Mouse (Mus musculus): ENCODE measurements around the gene Kif26a. TPM values are rescaled to one million over a fixed set of nuclear protein-coding genes. Genes with fewer than 3 reads are reported as not detected.

Gene Kif26a
- polyA plus RNA-seq, 1 experiment from 2014 or later: 2.2 TPM

- Histone ChIP-seq H3K27ac (ENCODE audit: low read depth, low read length) (no peak overlapping the region), H3K36me3 (ENCODE audit: control insufficient read depth, insufficient read depth, low read length) (peaks cover 5% of the 10 kb centered on the region; the same call in 1 of the 2 replicates), H3K27me3 (ENCODE audit: control insufficient read depth, insufficient read depth, low read length) (peaks cover 3% of the 10 kb centered on the region; the same call in 1 of the 2 replicates), H3K4me3 (ENCODE audit: low read length) (no peak overlapping the region), H3K9ac (ENCODE audit: low read depth, low read length) (no peak overlapping the region), H3K9me3 (ENCODE audit: control insufficient read depth, low read length) (no peaks in the 10 kb centered on the region), H3K4me1 (ENCODE audit: control insufficient read depth, insufficient read depth, low read length) (peaks cover 12% of the 10 kb centered on the region), H3K4me2 (replicated peaks; ENCODE audit: low read depth, low read length) (no peak overlapping the region)
- no peak for ATAC-seq (ENCODE audit: low FRiP score, low TSS enrichment)
- WGBS: 67% methylated on average over 5 of the region's 5 CpGs
These were observed 23.2 kb downstream of the Kif26a start for GRCm38 (mm10) chr12:112169240-112169639.

- no peak for ATAC-seq (ENCODE audit: low FRiP score, low TSS enrichment)
- Histone ChIP-seq H3K9ac (ENCODE audit: low read depth, low read length) (no peak overlapping the region), H3K4me2 (replicated peaks; ENCODE audit: low read depth, low read length) (no peak overlapping the region), H3K27me3 (ENCODE audit: control insufficient read depth, insufficient read depth, low read length) (peaks cover 3% of the 10 kb centered on the region; the same call in 1 of the 2 replicates), H3K27ac (ENCODE audit: low read depth, low read length) (no peak overlapping the region), H3K4me3 (ENCODE audit: low read length) (no peak overlapping the region), H3K4me1 (ENCODE audit: control insufficient read depth, insufficient read depth, low read length) (peaks cover 10% of the 10 kb centered on the region; the same call in 1 of the 2 replicates), H3K9me3 (ENCODE audit: control insufficient read depth, low read length) (no peaks in the 10 kb centered on the region), H3K36me3 (ENCODE audit: control insufficient read depth, insufficient read depth, low read length) (peaks cover 12% of the 10 kb centered on the region)
- 43% methylated on average over 20 of the region's 20 CpGs for WGBS
These were observed 24.9 kb downstream of the Kif26a start for GRCm38 (mm10) chr12:112170671-112171574.

- Histone ChIP-seq H3K27ac (ENCODE audit: low read depth, low read length) (no peak overlapping the region), H3K36me3 (ENCODE audit: control insufficient read depth, insufficient read depth, low read length) (peaks cover 16% of the 10 kb centered on the region), H3K4me3 (ENCODE audit: low read length) (no peak overlapping the region), H3K4me1 (ENCODE audit: control insufficient read depth, insufficient read depth, low read length) (peaks cover 10% of the 10 kb centered on the region; the same call in 1 of the 2 replicates), H3K9ac (ENCODE audit: low read depth, low read length) (no peak overlapping the region), H3K4me2 (replicated peaks; ENCODE audit: low read depth, low read length) (no peak overlapping the region), H3K27me3 (ENCODE audit: control insufficient read depth, insufficient read depth, low read length) (peaks cover 3% of the 10 kb centered on the region; the same call in 1 of the 2 replicates), H3K9me3 (ENCODE audit: control insufficient read depth, low read length) (no peaks in the 10 kb centered on the region)
- no peak for ATAC-seq (ENCODE audit: low FRiP score, low TSS enrichment)
- 77% methylated on average over 1 of the region's 1 CpGs for WGBS
These were observed 25.6 kb downstream of the Kif26a start for GRCm38 (mm10) chr12:112171657-112172056.

- no peak for ATAC-seq (ENCODE audit: low FRiP score, low TSS enrichment)
- Histone ChIP-seq H3K36me3 (ENCODE audit: control insufficient read depth, insufficient read depth, low read length) (peaks cover 19% of the 10 kb centered on the region), H3K4me2 (replicated peaks; ENCODE audit: low read depth, low read length) (no peak overlapping the region), H3K9ac (ENCODE audit: low read depth, low read length) (no peak overlapping the region), H3K4me3 (ENCODE audit: low read length) (no peak overlapping the region), H3K4me1 (ENCODE audit: control insufficient read depth, insufficient read depth, low read length) (peaks cover 10% of the 10 kb centered on the region; the same call in 1 of the 2 replicates), H3K27ac (ENCODE audit: low read depth, low read length) (no peak overlapping the region), H3K9me3 (ENCODE audit: control insufficient read depth, low read length) (no peaks in the 10 kb centered on the region), H3K27me3 (ENCODE audit: control insufficient read depth, insufficient read depth, low read length) (peaks cover 3% of the 10 kb centered on the region; the same call in 1 of the 2 replicates)
- WGBS: 55% methylated on average over 8 of the region's 8 CpGs
These were observed 26.2 kb downstream of the Kif26a start for GRCm38 (mm10) chr12:112172214-112172613.

- Histone ChIP-seq H3K9me3 (ENCODE audit: control insufficient read depth, low read length) (no peaks in the 10 kb centered on the region), H3K4me3 (ENCODE audit: low read length) (no peak overlapping the region), H3K4me2 (replicated peaks; ENCODE audit: low read depth, low read length) (no peak overlapping the region), H3K27ac (ENCODE audit: low read depth, low read length) (no peak overlapping the region), H3K9ac (ENCODE audit: low read depth, low read length) (no peak overlapping the region), H3K27me3 (ENCODE audit: control insufficient read depth, insufficient read depth, low read length) (no peaks in the 10 kb centered on the region), H3K4me1 (ENCODE audit: control insufficient read depth, insufficient read depth, low read length) (0 out of 2 replicates have a peak, but pooled peaks cover 8% of the 10 kb centered on the region), H3K36me3 (ENCODE audit: control insufficient read depth, insufficient read depth, low read length) (peaks cover 19% of the 10 kb centered on the region)
- 95% methylated on average over 19 of the region's 19 CpGs for WGBS
- no peak for ATAC-seq (ENCODE audit: low FRiP score, low TSS enrichment)
These were observed 31.7 kb downstream of the Kif26a start for GRCm38 (mm10) chr12:112177679-112178078.

- H3K4me2 ChIP-seq (replicated peaks; ENCODE audit: low read depth, low read length): no peak overlapping the region
- 86% methylated on average over 12 of the region's 13 CpGs for WGBS
- H3K36me3 ChIP-seq (ENCODE audit: control insufficient read depth, insufficient read depth, low read length): peaks cover 14% of the 10 kb centered on the region; the same call in 1 of the 2 replicates
- H3K27me3 ChIP-seq (ENCODE audit: control insufficient read depth, insufficient read depth, low read length): 0 out of 2 replicates have a peak, but pooled peaks cover 2% of the 10 kb centered on the region
- peaks cover 14% of the 10 kb centered on the region for H3K4me1 ChIP-seq (ENCODE audit: control insufficient read depth, insufficient read depth, low read length)
- H3K4me3 ChIP-seq (ENCODE audit: low read length): no peak overlapping the region
- no peak overlapping the region for H3K27ac ChIP-seq (ENCODE audit: low read depth, low read length)
- H3K9ac ChIP-seq (ENCODE audit: low read depth, low read length): no peak overlapping the region
- no peaks in the 10 kb centered on the region for H3K9me3 ChIP-seq (ENCODE audit: control insufficient read depth, low read length)
- no peak for ATAC-seq (ENCODE audit: low FRiP score, low TSS enrichment)
These were observed 33.7 kb downstream of the Kif26a start for GRCm38 (mm10) chr12:112179687-112180086.

GRCm38 (mm10) chr12:112181921-112182608, 36.1 kb downstream of the Kif26a start:
- Histone ChIP-seq H3K36me3 (ENCODE audit: control insufficient read depth, insufficient read depth, low read length) (peaks cover under 1% of the 10 kb centered on the region; the same call in 1 of the 2 replicates), H3K27ac (ENCODE audit: low read depth, low read length) (no peak overlapping the region), H3K9me3 (ENCODE audit: control insufficient read depth, low read length) (no peaks in the 10 kb centered on the region), H3K4me3 (ENCODE audit: low read length) (no peak overlapping the region), H3K9ac (ENCODE audit: low read depth, low read length) (no peak overlapping the region), H3K4me2 (replicated peaks; ENCODE audit: low read depth, low read length) (no peak overlapping the region), H3K27me3 (ENCODE audit: control insufficient read depth, insufficient read depth, low read length) (0 out of 2 replicates have a peak, but pooled peaks cover 2% of the 10 kb centered on the region), H3K4me1 (ENCODE audit: control insufficient read depth, insufficient read depth, low read length) (peaks cover 16% of the 10 kb centered on the region)
- ATAC-seq (ENCODE audit: low FRiP score, low TSS enrichment): no peak
- 37% methylated on average over 7 of the region's 7 CpGs for WGBS

- 47% methylated on average over 7 of the region's 7 CpGs for WGBS
- H3K27ac ChIP-seq (ENCODE audit: low read depth, low read length): no peak overlapping the region
These were observed 36.6 kb downstream of the Kif26a start for GRCm38 (mm10) chr12:112182609-112182955.

More at GRCm38 (mm10) chr12:112182609-112182955, 36.6 kb downstream of the Kif26a start:
- Histone ChIP-seq H3K27me3 (ENCODE audit: control insufficient read depth, insufficient read depth, low read length) (0 out of 2 replicates have a peak, but pooled peaks cover 2% of the 10 kb centered on the region), H3K4me2 (replicated peaks; ENCODE audit: low read depth, low read length) (no peak overlapping the region), H3K4me1 (ENCODE audit: control insufficient read depth, insufficient read depth, low read length) (peaks cover 16% of the 10 kb centered on the region), H3K4me3 (ENCODE audit: low read length) (no peak overlapping the region), H3K36me3 (ENCODE audit: control insufficient read depth, insufficient read depth, low read length) (no peaks in the 10 kb centered on the region), H3K9me3 (ENCODE audit: control insufficient read depth, low read length) (no peaks in the 10 kb centered on the region), H3K9ac (ENCODE audit: low read depth, low read length) (no peak overlapping the region)
- no peak for ATAC-seq (ENCODE audit: low FRiP score, low TSS enrichment)
